Mouse (Mus musculus): ENCODE measurements at regions not wholly inside any gene's neighbourhood (a gene's known extent, or its start where the extent isn't known, plus 50 kb on each side); places are given as distances from the start of the nearest gene placed in this dataset.

- Histone ChIP-seq H3K27ac (ENCODE audit: low read depth, low read length) (no peak overlapping the region), H3K27me3 (ENCODE audit: control insufficient read depth, insufficient read depth, low read length) (no peaks in the 10 kb centered on the region), H3K4me3 (ENCODE audit: low read depth, low read length) (no peak overlapping the region), H3K4me2 (no peak overlapping the region), H3K9ac (ENCODE audit: low read depth, low read length) (no peak overlapping the region), H3K9me3 (replicated peaks; ENCODE audit: control insufficient read depth, low read length) (0 out of 2 replicates have a peak, but pooled peaks cover 2% of the 10 kb centered on the region), H3K4me1 (ENCODE audit: control insufficient read depth, insufficient read depth, low read length) (no peaks in the 10 kb centered on the region), H3K36me3 (ENCODE audit: control insufficient read depth, insufficient read depth, low read length) (no peaks in the 10 kb centered on the region)
- WGBS (ENCODE audit: insufficient replicate concordance) = 90% methylated on average over 3 of the region's 3 CpGs
- ATAC-seq (replicated peaks; ENCODE audit: insufficient number of reproducible peaks, low FRiP score, low TSS enrichment) = no peak
Observed at GRCm38 (mm10) chr16:9113801-9114200, 283.9 kb downstream of the 1810013L24Rik start.

GRCm38 (mm10) chr16:9115548-9115947 is 285.6 kb downstream of the 1810013L24Rik start:
- no peaks in the 10 kb centered on the region for H3K4me1 ChIP-seq (ENCODE audit: control insufficient read depth, insufficient read depth, low read length)
- 0 out of 2 replicates have a peak, but pooled peaks cover 2% of the 10 kb centered on the region for H3K9me3 ChIP-seq (replicated peaks; ENCODE audit: control insufficient read depth, low read length)
- H3K27me3 ChIP-seq (ENCODE audit: control insufficient read depth, insufficient read depth, low read length) = no peaks in the 10 kb centered on the region
- 52% methylated on average over 5 of the region's 5 CpGs for WGBS (ENCODE audit: insufficient replicate concordance)
- no peak overlapping the region for H3K27ac ChIP-seq (ENCODE audit: low read depth, low read length)
- H3K4me2 ChIP-seq = no peak overlapping the region
- no peak for ATAC-seq (replicated peaks; ENCODE audit: insufficient number of reproducible peaks, low FRiP score, low TSS enrichment)
- H3K4me3 ChIP-seq (ENCODE audit: low read depth, low read length) = no peak overlapping the region
- H3K36me3 ChIP-seq (ENCODE audit: control insufficient read depth, insufficient read depth, low read length) = no peaks in the 10 kb centered on the region
- H3K9ac ChIP-seq (ENCODE audit: low read depth, low read length) = no peak overlapping the region

GRCm38 (mm10) chr16:9121581-9121980 is 291.7 kb downstream of the 1810013L24Rik start:
- Histone ChIP-seq H3K9ac (ENCODE audit: low read depth, low read length) (no peak overlapping the region), H3K36me3 (ENCODE audit: control insufficient read depth, insufficient read depth, low read length) (no peaks in the 10 kb centered on the region), H3K27ac (ENCODE audit: low read depth, low read length) (no peak overlapping the region), H3K4me1 (ENCODE audit: control insufficient read depth, insufficient read depth, low read length) (no peaks in the 10 kb centered on the region), H3K4me3 (ENCODE audit: low read depth, low read length) (no peak overlapping the region), H3K9me3 (replicated peaks; ENCODE audit: control insufficient read depth, low read length) (no peaks in the 10 kb centered on the region), H3K4me2 (no peak overlapping the region), H3K27me3 (ENCODE audit: control insufficient read depth, insufficient read depth, low read length) (no peaks in the 10 kb centered on the region)
- WGBS (ENCODE audit: insufficient replicate concordance) = 73% methylated on average over 2 of the region's 2 CpGs
- ATAC-seq (replicated peaks; ENCODE audit: insufficient number of reproducible peaks, low FRiP score, low TSS enrichment) = no peak

GRCm38 (mm10) chr16:9132113-9132512 is 302.2 kb downstream of the 1810013L24Rik start:
- Histone ChIP-seq H3K4me1 (ENCODE audit: control insufficient read depth, insufficient read depth, low read length) (no peaks in the 10 kb centered on the region), H3K27ac (ENCODE audit: low read depth, low read length) (no peak overlapping the region), H3K36me3 (ENCODE audit: control insufficient read depth, insufficient read depth, low read length) (no peaks in the 10 kb centered on the region), H3K4me3 (ENCODE audit: low read depth, low read length) (no peak overlapping the region), H3K9ac (ENCODE audit: low read depth, low read length) (no peak overlapping the region), H3K27me3 (ENCODE audit: control insufficient read depth, insufficient read depth, low read length) (no peaks in the 10 kb centered on the region), H3K9me3 (replicated peaks; ENCODE audit: control insufficient read depth, low read length) (no peaks in the 10 kb centered on the region), H3K4me2 (no peak overlapping the region)
- ATAC-seq (replicated peaks; ENCODE audit: insufficient number of reproducible peaks, low FRiP score, low TSS enrichment) = no peak
- 73% methylated on average over 3 of the region's 3 CpGs for WGBS (ENCODE audit: insufficient replicate concordance)

- Histone ChIP-seq H3K36me3 (ENCODE audit: control insufficient read depth, insufficient read depth, low read length) (no peaks in the 10 kb centered on the region), H3K27ac (ENCODE audit: low read depth, low read length) (no peak overlapping the region), H3K4me2 (no peak overlapping the region), H3K9me3 (replicated peaks; ENCODE audit: control insufficient read depth, low read length) (no peaks in the 10 kb centered on the region), H3K4me3 (ENCODE audit: low read depth, low read length) (no peak overlapping the region), H3K27me3 (ENCODE audit: control insufficient read depth, insufficient read depth, low read length) (no peaks in the 10 kb centered on the region), H3K9ac (ENCODE audit: low read depth, low read length) (no peak overlapping the region), H3K4me1 (ENCODE audit: control insufficient read depth, insufficient read depth, low read length) (no peaks in the 10 kb centered on the region)
- ATAC-seq (replicated peaks; ENCODE audit: insufficient number of reproducible peaks, low FRiP score, low TSS enrichment) = no peak
Observed at GRCm38 (mm10) chr16:9132778-9133177, 302.9 kb downstream of the 1810013L24Rik start.

- Histone ChIP-seq H3K27ac (ENCODE audit: low read depth, low read length) (no peak overlapping the region), H3K4me2 (no peak overlapping the region), H3K27me3 (ENCODE audit: control insufficient read depth, insufficient read depth, low read length) (no peaks in the 10 kb centered on the region), H3K4me1 (ENCODE audit: control insufficient read depth, insufficient read depth, low read length) (no peaks in the 10 kb centered on the region), H3K9ac (ENCODE audit: low read depth, low read length) (no peak overlapping the region), H3K4me3 (ENCODE audit: low read depth, low read length) (no peak overlapping the region), H3K36me3 (ENCODE audit: control insufficient read depth, insufficient read depth, low read length) (no peaks in the 10 kb centered on the region), H3K9me3 (replicated peaks; ENCODE audit: control insufficient read depth, low read length) (no peaks in the 10 kb centered on the region)
- no peak for ATAC-seq (replicated peaks; ENCODE audit: insufficient number of reproducible peaks, low FRiP score, low TSS enrichment)
- WGBS (ENCODE audit: insufficient replicate concordance) = 73% methylated on average over 8 of the region's 8 CpGs
Observed at GRCm38 (mm10) chr16:9135377-9135776, 305.5 kb downstream of the 1810013L24Rik start.

GRCm38 (mm10) chr16:9138552-9139224 is 308.8 kb downstream of the 1810013L24Rik start:
- no peak for ATAC-seq (replicated peaks; ENCODE audit: insufficient number of reproducible peaks, low FRiP score, low TSS enrichment)
- 68% methylated on average over 8 of the region's 8 CpGs for WGBS (ENCODE audit: insufficient replicate concordance)

GRCm38 (mm10) chr16:9139405-9139804 is 309.5 kb downstream of the 1810013L24Rik start:
- Histone ChIP-seq H3K36me3 (ENCODE audit: control insufficient read depth, insufficient read depth, low read length) (no peaks in the 10 kb centered on the region), H3K9ac (ENCODE audit: low read depth, low read length) (no peak overlapping the region), H3K27me3 (ENCODE audit: control insufficient read depth, insufficient read depth, low read length) (no peaks in the 10 kb centered on the region), H3K4me3 (ENCODE audit: low read depth, low read length) (no peak overlapping the region), H3K4me1 (ENCODE audit: control insufficient read depth, insufficient read depth, low read length) (no peaks in the 10 kb centered on the region), H3K4me2 (no peak overlapping the region), H3K9me3 (replicated peaks; ENCODE audit: control insufficient read depth, low read length) (no peaks in the 10 kb centered on the region), H3K27ac (ENCODE audit: low read depth, low read length) (no peak overlapping the region)
- ATAC-seq (replicated peaks; ENCODE audit: insufficient number of reproducible peaks, low FRiP score, low TSS enrichment) = no peak
- 63% methylated on average over 3 of the region's 3 CpGs for WGBS (ENCODE audit: insufficient replicate concordance)

More at GRCm38 (mm10) chr16:9138552-9139224, 308.8 kb downstream of the 1810013L24Rik start:
- no peak overlapping the region for H3K27ac ChIP-seq (ENCODE audit: low read depth, low read length)
- H3K4me1 ChIP-seq (ENCODE audit: control insufficient read depth, insufficient read depth, low read length) = no peaks in the 10 kb centered on the region
- no peaks in the 10 kb centered on the region for H3K36me3 ChIP-seq (ENCODE audit: control insufficient read depth, insufficient read depth, low read length)
- no peak overlapping the region for H3K4me3 ChIP-seq (ENCODE audit: low read depth, low read length)
- H3K9ac ChIP-seq (ENCODE audit: low read depth, low read length) = no peak overlapping the region
- H3K27me3 ChIP-seq (ENCODE audit: control insufficient read depth, insufficient read depth, low read length) = no peaks in the 10 kb centered on the region
- H3K4me2 ChIP-seq = no peak overlapping the region
- no peaks in the 10 kb centered on the region for H3K9me3 ChIP-seq (replicated peaks; ENCODE audit: control insufficient read depth, low read length)

Data from heart, embryonic 11.5 days (tissue).